Mouse (Mus musculus): ENCODE data around the gene Mbnl2.

DNA sequence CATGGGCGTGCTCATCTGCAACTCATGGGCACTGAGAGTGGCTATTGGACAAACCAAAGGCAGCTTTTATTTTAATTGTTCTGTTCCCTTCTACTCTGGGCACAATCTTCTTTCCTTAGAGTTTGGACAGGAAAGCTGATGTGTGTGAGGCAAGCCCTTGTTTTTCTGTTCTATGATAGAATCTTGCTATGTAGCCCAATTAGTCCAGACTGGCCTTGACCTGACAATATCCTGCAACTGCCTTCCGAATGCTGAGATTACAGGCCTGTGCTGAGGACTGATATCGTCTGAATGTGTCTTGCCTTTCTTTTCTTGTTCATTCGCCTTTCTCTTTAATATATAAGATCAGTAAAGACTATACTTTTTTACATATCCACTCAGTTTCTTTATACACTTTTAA is 4.8 kb upstream of the Mbnl2 start:
- TF ChIP-seq CTCF (IDR thresholded peaks at IDR 0.05; ENCODE audit: control insufficient read depth, insufficient read depth, low read length): no peak
- no peak for TF ChIP-seq POLR2A (IDR thresholded peaks at IDR 0.05; ENCODE audit: borderline replicate concordance, control insufficient read depth, low read depth, low read length)
